Mouse (Mus musculus) cerebellum, adult 2 months (tissue): Measurements from ENCODE around the gene Matn4.

Experiments used
- CTCF ChIP-seq: fragments of 200-500 bp; IDR thresholded peaks from 2 replicates; pipeline ENCODE4 v1.5.1; 2011; ENCODE audit warnings: low read depth, mild to moderate bottlenecking, control low read depth, low read length, moderate library complexity, borderline replicate concordance; ENCODE audit not compliant: insufficient read depth
- POLR2A ChIP-seq: fragments of 200-500 bp; IDR thresholded peaks from 2 replicates; pipeline ENCODE4 v1.6.1; 2011; ENCODE audit warnings: low read length, control low read depth, borderline replicate concordance; ENCODE audit not compliant: insufficient read depth

DNA sequence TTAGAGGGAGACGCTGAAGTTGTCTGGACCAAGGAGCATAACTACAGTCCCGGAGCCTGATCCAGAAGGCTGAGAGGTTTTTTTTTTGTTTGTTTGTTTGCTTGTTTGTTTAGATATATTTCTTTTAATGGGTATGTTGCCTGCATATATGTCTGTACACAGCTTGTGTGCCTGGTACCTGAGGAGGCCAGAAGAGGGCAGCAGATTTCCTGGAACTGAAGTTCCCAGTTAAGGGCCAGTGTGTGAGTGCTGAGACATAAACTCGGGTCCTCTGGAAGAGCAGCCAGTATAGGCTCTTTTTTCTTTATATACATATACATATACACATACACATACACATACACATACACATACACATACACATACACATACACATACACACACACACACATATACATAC, 46.6 kb downstream of the Matn4 start:
- TF ChIP-seq CTCF (no peak), POLR2A (no peak)
